Mouse (Mus musculus): ENCODE data around the gene Spata21. TPM values are rescaled to one million over a fixed set of nuclear protein-coding genes. Genes with fewer than 3 reads are reported as not detected.

Spata21 gene
- total RNA-seq, 2 experiments from 2014 or later = 0.26 to 0.61 TPM

GRCm38 (mm10) chr4:141060426-141061301 is 27.5 kb upstream of the Spata21 start, which contains the start of gene Crocc:
Crocc (minus strand) TSS chr4:141060550.
- DNase-seq (ENCODE audit: extremely low spot score in 1 of 2, low spot score in 2 of 2) = peak; percentile 99
- Histone ChIP-seq H3K4me3 (peak within 1 kb of the TSS; percentile 83), H3K27ac (peak within 1 kb of the TSS; percentile 90)
- intact Hi-C loops (cut with DNase I) = no loop called here
- TF ChIP-seq CTCF (IDR thresholded peaks at IDR 0.05) = peak; percentile 99

GRCm38 (mm10) chr4:141064104-141064659 is 24.0 kb upstream of the Spata21 start:
- no peak overlapping the region for H3K27ac ChIP-seq
- no peak overlapping the region for H3K4me3 ChIP-seq
- intact Hi-C loops (cut with DNase I) = loop anchor here (2.0 kb wide), 1 partner anchor 19 kb away; no protein-coding TSS in a partner anchor
- DNase-seq (ENCODE audit: extremely low spot score in 1 of 2, low spot score in 2 of 2) = no peak
- TF ChIP-seq CTCF (IDR thresholded peaks at IDR 0.05) = no peak

DNA sequence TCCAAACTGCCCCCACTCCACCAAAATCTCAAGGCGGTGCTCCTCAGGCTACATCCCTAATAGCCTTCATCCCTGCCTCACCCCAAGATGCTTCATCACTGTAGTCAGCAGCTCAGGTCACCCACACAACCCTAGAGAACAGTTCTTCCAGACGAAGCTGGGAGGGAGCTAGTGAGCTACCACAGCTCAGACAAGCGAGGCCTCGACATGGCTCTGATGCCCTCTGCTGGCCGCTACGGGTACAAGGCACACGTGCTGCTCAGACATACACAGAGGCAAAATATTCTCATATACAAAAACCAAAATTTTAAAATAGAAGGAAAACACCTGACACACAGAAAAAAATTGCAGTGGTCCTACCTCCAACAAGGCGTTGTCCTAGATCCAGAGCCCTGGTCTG is 23.0 kb upstream of the Spata21 start:
- intact Hi-C loops (cut with DNase I) = loop anchor here (2.0 kb wide), 1 partner anchor 20 kb away; no protein-coding TSS in a partner anchor
- TF ChIP-seq CTCF (IDR thresholded peaks at IDR 0.05) = peak; percentile 96
- no peak overlapping the region; the same call in 1 of the 2 replicates for H3K27ac ChIP-seq
- peak; percentile 77 to 81 for DNase-seq (ENCODE audit: extremely low spot score in 1 of 2, low spot score in 2 of 2)
- no peak overlapping the region for H3K4me3 ChIP-seq

GRCm38 (mm10) chr4:141066709-141067515 is 21.2 kb upstream of the Spata21 start:
- TF ChIP-seq CTCF (IDR thresholded peaks at IDR 0.05) = no peak
- DNase-seq (ENCODE audit: extremely low spot score in 1 of 2, low spot score in 2 of 2) = no peak
- H3K27ac ChIP-seq = no peak overlapping the region
- no peak overlapping the region for H3K4me3 ChIP-seq
- intact Hi-C loops (cut with DNase I) = no loop called here

GRCm38 (mm10) chr4:141067516-141068046 is 20.6 kb upstream of the Spata21 start:
- Histone ChIP-seq H3K27ac (no peak overlapping the region), H3K4me3 (no peak overlapping the region)
- no peak for TF ChIP-seq CTCF (IDR thresholded peaks at IDR 0.05)
- DNase-seq (ENCODE audit: extremely low spot score in 1 of 2, low spot score in 2 of 2) = no peak
- intact Hi-C loops (cut with DNase I) = no loop called here

GRCm38 (mm10) chr4:141068655-141069054 is 19.5 kb upstream of the Spata21 start:
- Histone ChIP-seq H3K4me3 (no peak overlapping the region), H3K27ac (no peak overlapping the region)
- intact Hi-C loops (cut with DNase I) = no loop called here
- no peak for TF ChIP-seq CTCF (IDR thresholded peaks at IDR 0.05)
- no peak for DNase-seq (ENCODE audit: extremely low spot score in 1 of 2, low spot score in 2 of 2)

DNA sequence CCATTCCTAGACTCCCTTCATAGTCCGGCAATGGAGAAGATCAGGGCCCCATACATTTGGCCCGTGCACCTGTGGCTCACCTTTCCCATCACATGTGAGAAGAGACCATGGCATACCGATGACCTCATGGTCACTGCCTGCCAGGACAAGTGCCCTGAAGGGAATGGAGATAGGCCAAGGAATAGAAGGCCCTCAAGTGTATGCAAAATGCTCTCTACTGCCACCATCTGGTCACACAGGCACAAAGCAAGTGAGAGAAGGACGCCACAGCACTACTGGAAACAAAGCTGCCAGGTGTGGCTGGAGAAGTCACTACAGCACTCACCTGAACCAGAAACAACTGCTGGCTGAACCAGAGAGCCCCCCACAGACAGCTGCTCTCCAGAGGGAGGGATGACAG is 18.4 kb upstream of the Spata21 start:
- H3K27ac ChIP-seq = no peak overlapping the region
- peak; percentile 88 for TF ChIP-seq CTCF (IDR thresholded peaks at IDR 0.05)
- H3K4me3 ChIP-seq = no peak overlapping the region
- intact Hi-C loops (cut with DNase I) = no loop called here
- peak; percentile 38 to 54 for DNase-seq (ENCODE audit: extremely low spot score in 1 of 2, low spot score in 2 of 2)

- H3K27ac ChIP-seq = no peak overlapping the region
- no peak for DNase-seq (ENCODE audit: extremely low spot score in 1 of 2, low spot score in 2 of 2)
- no peak for TF ChIP-seq CTCF (IDR thresholded peaks at IDR 0.05)
- no peak overlapping the region for H3K4me3 ChIP-seq
- intact Hi-C loops (cut with DNase I) = no loop called here
Measured at GRCm38 (mm10) chr4:141072502-141072901, 15.6 kb upstream of the Spata21 start.

- Histone ChIP-seq H3K4me3 (0 out of 2 replicates have a peak overlapping the region, but pooled peaks have one; percentile 1), H3K27ac (peak overlapping the region; percentile 69)
- no peak for TF ChIP-seq CTCF (IDR thresholded peaks at IDR 0.05)
- intact Hi-C loops (cut with DNase I) = no loop called here
- peak; percentile 64 to 78 for DNase-seq (ENCODE audit: extremely low spot score in 1 of 2, low spot score in 2 of 2)
Measured at GRCm38 (mm10) chr4:141073661-141074060, 14.5 kb upstream of the Spata21 start.

DNA sequence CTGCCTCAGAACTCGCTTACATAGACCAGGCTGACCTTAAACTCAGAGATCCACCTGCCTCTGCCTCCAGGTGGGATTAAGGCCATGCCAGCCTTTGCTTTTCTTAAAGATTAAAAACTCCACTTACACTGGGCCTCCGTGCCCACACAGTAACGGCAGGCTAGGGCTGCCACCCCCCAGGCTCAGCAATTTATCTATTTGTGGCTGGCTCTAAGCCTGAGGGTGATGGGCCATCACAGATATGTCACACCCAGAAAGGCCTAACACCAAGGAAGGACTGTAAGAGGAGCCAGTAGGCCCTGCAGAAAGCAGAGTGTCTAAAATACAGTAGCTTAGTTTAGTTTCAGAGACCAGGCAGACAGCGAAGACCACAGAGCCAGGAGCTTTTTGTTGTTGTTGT is 14.0 kb upstream of the Spata21 start:
- intact Hi-C loops (cut with DNase I) = no loop called here
- Histone ChIP-seq H3K27ac (peak overlapping the region; percentile 69), H3K4me3 (0 out of 2 replicates have a peak overlapping the region, but pooled peaks have one; percentile 1)
- TF ChIP-seq CTCF (IDR thresholded peaks at IDR 0.05) = no peak
- DNase-seq (ENCODE audit: extremely low spot score in 1 of 2, low spot score in 2 of 2) = no peak

- Histone ChIP-seq H3K27ac (peak overlapping the region; percentile 1; the same call in 1 of the 2 replicates), H3K4me3 (peak overlapping the region; percentile 95)
- TF ChIP-seq CTCF (IDR thresholded peaks at IDR 0.05) = no peak
- DNase-seq (ENCODE audit: extremely low spot score in 1 of 2, low spot score in 2 of 2) = no peak
- intact Hi-C loops (cut with DNase I) = no loop called here
Measured at GRCm38 (mm10) chr4:141076761-141077506, 11.2 kb upstream of the Spata21 start.
